Mouse (Mus musculus): Measurements from ENCODE around the gene Cacna1d. TPM values are rescaled to one million over a fixed set of nuclear protein-coding genes. Genes with fewer than 3 reads are reported as not detected.

Gene Cacna1d
- polyA plus RNA-seq, 1 experiment = 3.2 TPM

GRCm38 (mm10) chr14:30430446-30430845 is 60.8 kb downstream of the Cacna1d start:
- Histone ChIP-seq H3K36me3 (ENCODE audit: control insufficient read depth, insufficient read depth, low read length) (no peaks in the 10 kb centered on the region), H3K4me1 (ENCODE audit: control insufficient read depth, insufficient read depth, insufficient read length) (no peaks in the 10 kb centered on the region), H3K4me3 (ENCODE audit: extremely low read depth, insufficient read depth, insufficient read length) (no peak overlapping the region), H3K27ac (ENCODE audit: insufficient read depth, low read length) (no peak overlapping the region), H3K27me3 (ENCODE audit: control insufficient read depth, insufficient read depth, low read length) (no peaks in the 10 kb centered on the region)
- DNase-seq (ENCODE audit: low read depth in 1 of 2, low spot score in 2 of 2) = no peak
- no peak for TF ChIP-seq CTCF (IDR thresholded peaks at IDR 0.05; ENCODE audit: extremely low read depth, insufficient read depth, insufficient read length, insufficient replicate concordance)
- no peak for TF ChIP-seq POLR2A (IDR thresholded peaks at IDR 0.05; ENCODE audit: low read depth, low read length)
- 90% methylated on average over 5 of the region's 5 CpGs for WGBS

- Histone ChIP-seq H3K36me3 (ENCODE audit: control insufficient read depth, insufficient read depth, low read length) (no peaks in the 10 kb centered on the region), H3K27ac (ENCODE audit: insufficient read depth, low read length) (no peak overlapping the region), H3K4me3 (ENCODE audit: extremely low read depth, insufficient read depth, insufficient read length) (no peak overlapping the region), H3K27me3 (ENCODE audit: control insufficient read depth, insufficient read depth, low read length) (no peaks in the 10 kb centered on the region), H3K4me1 (ENCODE audit: control insufficient read depth, insufficient read depth, insufficient read length) (no peaks in the 10 kb centered on the region)
- TF ChIP-seq CTCF (IDR thresholded peaks at IDR 0.05; ENCODE audit: extremely low read depth, insufficient read depth, insufficient read length, insufficient replicate concordance) (no peak), POLR2A (IDR thresholded peaks at IDR 0.05; ENCODE audit: low read depth, low read length) (no peak)
- WGBS = 81% methylated on average over 9 of the region's 9 CpGs
- DNase-seq (ENCODE audit: low read depth in 1 of 2, low spot score in 2 of 2) = no peak
These were observed 61.2 kb downstream of the Cacna1d start for GRCm38 (mm10) chr14:30430026-30430425.

- no peak for DNase-seq (ENCODE audit: low read depth in 1 of 2, low spot score in 2 of 2)
- WGBS = 55% methylated on average over 9 of the region's 9 CpGs
- Histone ChIP-seq H3K36me3 (ENCODE audit: control insufficient read depth, insufficient read depth, low read length) (no peaks in the 10 kb centered on the region), H3K4me1 (ENCODE audit: control insufficient read depth, insufficient read depth, insufficient read length) (no peaks in the 10 kb centered on the region), H3K27ac (ENCODE audit: insufficient read depth, low read length) (no peak overlapping the region), H3K27me3 (ENCODE audit: control insufficient read depth, insufficient read depth, low read length) (no peaks in the 10 kb centered on the region), H3K4me3 (ENCODE audit: extremely low read depth, insufficient read depth, insufficient read length) (no peak overlapping the region)
- TF ChIP-seq POLR2A (IDR thresholded peaks at IDR 0.05; ENCODE audit: low read depth, low read length) (no peak), CTCF (IDR thresholded peaks at IDR 0.05; ENCODE audit: extremely low read depth, insufficient read depth, insufficient read length, insufficient replicate concordance) (no peak)
These were observed 61.6 kb downstream of the Cacna1d start for GRCm38 (mm10) chr14:30429606-30430005.

- H3K36me3 ChIP-seq (ENCODE audit: control insufficient read depth, insufficient read depth, low read length) = no peaks in the 10 kb centered on the region
- DNase-seq (ENCODE audit: low read depth in 1 of 2, low spot score in 2 of 2) = no peak
- H3K27me3 ChIP-seq (ENCODE audit: control insufficient read depth, insufficient read depth, low read length) = no peaks in the 10 kb centered on the region
- no peak overlapping the region for H3K27ac ChIP-seq (ENCODE audit: insufficient read depth, low read length)
- no peaks in the 10 kb centered on the region for H3K4me1 ChIP-seq (ENCODE audit: control insufficient read depth, insufficient read depth, insufficient read length)
- H3K4me3 ChIP-seq (ENCODE audit: extremely low read depth, insufficient read depth, insufficient read length) = no peak overlapping the region
- TF ChIP-seq CTCF (IDR thresholded peaks at IDR 0.05; ENCODE audit: extremely low read depth, insufficient read depth, insufficient read length, insufficient replicate concordance) = no peak
- TF ChIP-seq POLR2A (IDR thresholded peaks at IDR 0.05; ENCODE audit: low read depth, low read length) = no peak
These were observed 62.5 kb downstream of the Cacna1d start for GRCm38 (mm10) chr14:30428757-30429156.

- Histone ChIP-seq H3K4me1 (ENCODE audit: control insufficient read depth, insufficient read depth, insufficient read length) (no peaks in the 10 kb centered on the region), H3K27me3 (ENCODE audit: control insufficient read depth, insufficient read depth, low read length) (no peaks in the 10 kb centered on the region), H3K36me3 (ENCODE audit: control insufficient read depth, insufficient read depth, low read length) (no peaks in the 10 kb centered on the region), H3K27ac (ENCODE audit: insufficient read depth, low read length) (no peak overlapping the region), H3K4me3 (ENCODE audit: extremely low read depth, insufficient read depth, insufficient read length) (no peak overlapping the region)
- 90% methylated on average over 4 of the region's 4 CpGs for WGBS
- TF ChIP-seq POLR2A (IDR thresholded peaks at IDR 0.05; ENCODE audit: low read depth, low read length) (no peak), CTCF (IDR thresholded peaks at IDR 0.05; ENCODE audit: extremely low read depth, insufficient read depth, insufficient read length, insufficient replicate concordance) (no peak)
- DNase-seq (ENCODE audit: low read depth in 1 of 2, low spot score in 2 of 2) = no peak
These were observed 65.4 kb downstream of the Cacna1d start for GRCm38 (mm10) chr14:30425876-30426275.

GRCm38 (mm10) chr14:30425175-30425574 is 66.1 kb downstream of the Cacna1d start:
- no peak for DNase-seq (ENCODE audit: low read depth in 1 of 2, low spot score in 2 of 2)
- 72% methylated on average over 6 of the region's 6 CpGs for WGBS
- Histone ChIP-seq H3K27me3 (ENCODE audit: control insufficient read depth, insufficient read depth, low read length) (no peaks in the 10 kb centered on the region), H3K27ac (ENCODE audit: insufficient read depth, low read length) (no peak overlapping the region), H3K36me3 (ENCODE audit: control insufficient read depth, insufficient read depth, low read length) (no peaks in the 10 kb centered on the region), H3K4me1 (ENCODE audit: control insufficient read depth, insufficient read depth, insufficient read length) (no peaks in the 10 kb centered on the region), H3K4me3 (ENCODE audit: extremely low read depth, insufficient read depth, insufficient read length) (no peak overlapping the region)
- TF ChIP-seq POLR2A (IDR thresholded peaks at IDR 0.05; ENCODE audit: low read depth, low read length) (no peak), CTCF (IDR thresholded peaks at IDR 0.05; ENCODE audit: extremely low read depth, insufficient read depth, insufficient read length, insufficient replicate concordance) (no peak)

- no peaks in the 10 kb centered on the region for H3K27me3 ChIP-seq (ENCODE audit: control insufficient read depth, insufficient read depth, low read length)
- no peaks in the 10 kb centered on the region for H3K4me1 ChIP-seq (ENCODE audit: control insufficient read depth, insufficient read depth, insufficient read length)
- H3K36me3 ChIP-seq (ENCODE audit: control insufficient read depth, insufficient read depth, low read length) = no peaks in the 10 kb centered on the region
- no peak overlapping the region for H3K27ac ChIP-seq (ENCODE audit: insufficient read depth, low read length)
- no peak overlapping the region for H3K4me3 ChIP-seq (ENCODE audit: extremely low read depth, insufficient read depth, insufficient read length)
- TF ChIP-seq POLR2A (IDR thresholded peaks at IDR 0.05; ENCODE audit: low read depth, low read length) = no peak
- no peak for TF ChIP-seq CTCF (IDR thresholded peaks at IDR 0.05; ENCODE audit: extremely low read depth, insufficient read depth, insufficient read length, insufficient replicate concordance)
- 81% methylated on average over 4 of the region's 4 CpGs for WGBS
- DNase-seq (ENCODE audit: low read depth in 1 of 2, low spot score in 2 of 2) = no peak
These were observed 66.6 kb downstream of the Cacna1d start for GRCm38 (mm10) chr14:30424638-30425037.
